Mouse (Mus musculus): Measurements from ENCODE around the gene Gadl1. TPM values are rescaled to one million over a fixed set of nuclear protein-coding genes. Genes with fewer than 3 reads are reported as not detected.

Gene Gadl1
- total and polyA plus RNA-seq, 3 experiments = 0.06 to 0.08 TPM; not detected in 1

DNA sequence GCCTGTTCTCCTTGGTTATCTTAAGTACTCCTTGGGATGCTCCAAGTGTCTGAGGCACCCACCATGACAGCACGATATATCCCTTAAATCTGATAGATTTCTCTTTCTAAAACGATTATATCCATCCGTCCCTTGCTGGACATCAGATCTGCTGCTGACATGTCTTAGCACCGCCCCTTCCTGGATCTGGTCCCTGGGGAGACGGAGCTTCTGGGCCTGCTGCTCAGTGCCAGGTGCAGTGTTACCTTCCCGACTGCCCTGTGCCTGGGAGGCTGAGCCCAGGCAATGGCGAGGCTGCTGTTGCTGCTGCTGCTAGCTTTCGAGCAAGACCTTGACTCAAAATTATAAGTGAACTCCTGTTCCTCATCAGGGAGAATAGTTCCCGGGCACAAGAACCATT lies 190.8 kb downstream of the Gadl1 start:
- H3K36me3 ChIP-seq (ENCODE audit: control insufficient read depth in 1 of 2, insufficient read depth in 2 of 2, low read length in 2 of 2) = no peaks in the 10 kb centered on the region
- H3K4me1 ChIP-seq (ENCODE audit: control insufficient read depth in 1 of 2, insufficient read depth in 2 of 2, low read length in 2 of 2) = no peaks in the 10 kb centered on the region
- no peaks in the 10 kb centered on the region for H3K79me2 ChIP-seq (ENCODE audit: control insufficient read depth, insufficient read depth, low read length, poor library complexity)
- H3K9me3 ChIP-seq (replicated peaks; ENCODE audit: insufficient read depth, low read length) = no peaks in the 10 kb centered on the region
- H3K27ac ChIP-seq (ENCODE audit: control insufficient read depth, low read depth, low read length) = no peak overlapping the region
- no peak overlapping the region for H3K4me3 ChIP-seq (ENCODE audit: control insufficient read depth in 1 of 2, insufficient read depth in 1 of 2, low read depth in 2 of 2, low read length in 2 of 2)
- DNase-seq (ENCODE audit: low read depth, low spot score) = no peak
- no peak overlapping the region for H3K9ac ChIP-seq (ENCODE audit: control insufficient read depth, low read depth, low read length, poor library complexity, severe bottlenecking)
- H3K27me3 ChIP-seq (ENCODE audit: control insufficient read depth in 1 of 2, insufficient read depth in 2 of 2, low read length in 2 of 2) = no peaks in the 10 kb centered on the region
- TF ChIP-seq TBP (IDR thresholded peaks at IDR 0.05; ENCODE audit: low read depth, low read length) (no peak), KAT2A (conservative IDR thresholded peaks at IDR 0.05; ENCODE audit: low read depth, low read length) (no peak), MAX (IDR thresholded peaks at IDR 0.05; ENCODE audit: low read length) (no peak), BHLHE40 (IDR thresholded peaks at IDR 0.05; ENCODE audit: borderline replicate concordance, low read depth, low read length) (no peak), CTCF (IDR thresholded peaks at IDR 0.05 in 2 of 3, conservative IDR thresholded peaks at IDR 0.05 in 1 of 3; ENCODE audit: control insufficient read depth in 1 of 3, insufficient read depth in 1 of 3, low read depth in 2 of 3, low read length in 3 of 3, poor library complexity in 1 of 3, severe bottlenecking in 1 of 3) (no peak), TCF12 (IDR thresholded peaks at IDR 0.05; ENCODE audit: low read depth, low read length) (no peak), POLR2AphosphoS2 (IDR thresholded peaks at IDR 0.05; ENCODE audit: low read length) (no peak), CHD1 (IDR thresholded peaks at IDR 0.05; ENCODE audit: low read depth, low read length) (no peak), SMC3 (IDR thresholded peaks at IDR 0.05; ENCODE audit: low read depth, low read length) (no peak), ETS1 (IDR thresholded peaks at IDR 0.05; ENCODE audit: low read depth, low read length) (no peak), E2F4 (IDR thresholded peaks at IDR 0.05; ENCODE audit: borderline replicate concordance, low read depth, low read length) (no peak), NELFE (IDR thresholded peaks at IDR 0.05; ENCODE audit: low read depth, low read length) (no peak)

DNA sequence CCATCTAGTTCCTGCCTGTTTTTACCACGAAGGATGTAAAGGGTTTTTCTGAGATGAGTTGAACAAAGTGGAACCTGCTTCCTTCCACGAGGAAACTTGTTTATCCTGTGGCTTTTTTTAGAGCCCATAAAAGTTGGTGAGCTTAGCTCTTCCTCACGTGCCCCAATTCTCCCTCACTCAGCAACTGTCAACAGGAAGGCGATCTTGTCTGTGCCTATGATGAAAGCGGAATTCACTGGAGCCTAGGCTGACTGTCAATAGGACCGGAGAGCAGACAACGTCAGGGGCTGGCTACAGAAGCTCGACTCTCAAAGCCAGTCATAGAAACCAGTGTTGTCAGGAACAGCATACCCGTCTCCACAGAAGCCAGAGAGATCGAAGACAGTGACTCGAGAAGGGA lies 192.6 kb downstream of the Gadl1 start:
- Histone ChIP-seq H3K4me1 (ENCODE audit: control insufficient read depth in 1 of 2, insufficient read depth in 2 of 2, low read length in 2 of 2) (no peaks in the 10 kb centered on the region), H3K9ac (ENCODE audit: control insufficient read depth, low read depth, low read length, poor library complexity, severe bottlenecking) (no peak overlapping the region), H3K79me2 (ENCODE audit: control insufficient read depth, insufficient read depth, low read length, poor library complexity) (no peaks in the 10 kb centered on the region), H3K27ac (ENCODE audit: control insufficient read depth, low read depth, low read length) (no peak overlapping the region), H3K36me3 (ENCODE audit: control insufficient read depth in 1 of 2, insufficient read depth in 2 of 2, low read length in 2 of 2) (no peaks in the 10 kb centered on the region), H3K9me3 (replicated peaks; ENCODE audit: insufficient read depth, low read length) (no peaks in the 10 kb centered on the region), H3K4me3 (ENCODE audit: control insufficient read depth in 1 of 2, insufficient read depth in 1 of 2, low read depth in 2 of 2, low read length in 2 of 2) (no peak overlapping the region), H3K27me3 (ENCODE audit: control insufficient read depth in 1 of 2, insufficient read depth in 2 of 2, low read length in 2 of 2) (no peaks in the 10 kb centered on the region)
- no peak for TF ChIP-seq ETS1 (IDR thresholded peaks at IDR 0.05; ENCODE audit: low read depth, low read length)
- TF ChIP-seq TBP (IDR thresholded peaks at IDR 0.05; ENCODE audit: low read depth, low read length) = no peak
- no peak for TF ChIP-seq SIN3A (IDR thresholded peaks at IDR 0.05; ENCODE audit: low read length)
- TF ChIP-seq USF2 (IDR thresholded peaks at IDR 0.05; ENCODE audit: borderline replicate concordance in 1 of 2, insufficient read depth in 1 of 2, low read depth in 1 of 2, low read length in 2 of 2) = no peak
- TF ChIP-seq UBTF (IDR thresholded peaks at IDR 0.05; ENCODE audit: borderline replicate concordance, insufficient read depth, low read depth, low read length) = no peak
- no peak for DNase-seq (ENCODE audit: low read depth, low spot score)

DNA sequence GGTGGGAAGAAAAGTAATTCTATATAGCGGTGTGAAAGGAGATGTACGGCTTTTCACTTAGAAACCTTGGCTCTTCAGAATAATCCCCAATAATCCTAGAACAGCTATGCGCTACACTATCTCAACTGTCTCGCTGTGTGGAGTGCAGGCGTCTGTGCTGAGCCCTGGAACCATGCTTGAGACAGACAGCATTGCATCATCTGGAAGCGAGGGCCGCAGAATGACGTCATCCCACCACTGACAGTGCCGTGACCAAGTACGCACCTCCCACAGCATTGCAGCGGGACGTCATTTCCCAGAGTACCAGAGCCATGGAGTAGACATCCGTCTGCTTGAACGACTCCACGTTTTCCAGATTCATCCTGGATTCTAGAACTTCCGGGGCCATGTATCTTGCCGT lies 195.5 kb downstream of the Gadl1 start:
- Histone ChIP-seq H3K36me3 (ENCODE audit: control insufficient read depth in 1 of 2, insufficient read depth in 2 of 2, low read length in 2 of 2) (no peaks in the 10 kb centered on the region), H3K9me3 (replicated peaks; ENCODE audit: insufficient read depth, low read length) (no peaks in the 10 kb centered on the region), H3K4me3 (ENCODE audit: control insufficient read depth in 1 of 2, insufficient read depth in 1 of 2, low read depth in 2 of 2, low read length in 2 of 2) (no peak overlapping the region), H3K9ac (ENCODE audit: control insufficient read depth, low read depth, low read length, poor library complexity, severe bottlenecking) (no peak overlapping the region), H3K4me1 (ENCODE audit: control insufficient read depth in 1 of 2, insufficient read depth in 2 of 2, low read length in 2 of 2) (no peaks in the 10 kb centered on the region), H3K27me3 (ENCODE audit: control insufficient read depth in 1 of 2, insufficient read depth in 2 of 2, low read length in 2 of 2) (no peaks in the 10 kb centered on the region), H3K27ac (ENCODE audit: control insufficient read depth, low read depth, low read length) (no peak overlapping the region), H3K79me2 (ENCODE audit: control insufficient read depth, insufficient read depth, low read length, poor library complexity) (no peaks in the 10 kb centered on the region)
- TF ChIP-seq TAL1 (IDR thresholded peaks at IDR 0.05; ENCODE audit: low read length) (no peak), KAT2A (conservative IDR thresholded peaks at IDR 0.05; ENCODE audit: low read depth, low read length) (no peak), MAX (IDR thresholded peaks at IDR 0.05; ENCODE audit: low read length) (no peak), ZKSCAN1 (IDR thresholded peaks at IDR 0.05; ENCODE audit: low read depth, low read length) (no peak), MAZ (IDR thresholded peaks at IDR 0.05; ENCODE audit: low read depth, low read length) (no peak), GABPA (IDR thresholded peaks at IDR 0.05; ENCODE audit: low read depth, low read length) (no peak), MYC (IDR thresholded peaks at IDR 0.05; ENCODE audit: low read depth, low read length) (no peak)
- DNase-seq (ENCODE audit: low read depth, low spot score) = no peak
